Mouse (Mus musculus): ENCODE measurements around the gene Klhl35.

DNA sequence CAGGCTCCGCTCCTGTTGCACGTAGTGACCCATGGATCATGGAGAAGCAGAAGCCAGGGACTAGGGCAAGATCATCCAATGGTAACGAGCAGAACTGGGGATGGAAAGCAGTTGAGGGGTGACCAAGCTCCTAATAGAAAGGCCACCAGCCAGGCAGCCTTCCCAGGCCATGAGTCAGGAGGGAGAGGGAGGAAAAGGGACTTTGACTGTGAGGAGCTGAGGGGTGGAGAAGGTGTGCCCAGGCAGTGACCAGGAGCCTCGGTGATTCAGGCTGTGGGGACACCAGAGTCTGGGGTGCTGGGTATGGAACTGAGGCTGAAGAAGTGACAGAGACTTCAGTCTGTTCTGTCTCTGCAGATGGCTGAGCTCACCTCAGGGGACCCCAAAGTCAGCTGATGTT, 40.1 kb upstream of the Klhl35 start:
- no peak for TF ChIP-seq CTCF (IDR thresholded peaks at IDR 0.05)
- TF ChIP-seq EP300 (IDR thresholded peaks at IDR 0.05): no peak

All from lung, postnatal 0 days (tissue).